Mouse (Mus musculus): ENCODE results near the gene Fibcd1. TPM values are rescaled to one million over a fixed set of nuclear protein-coding genes. Genes with fewer than 3 reads are reported as not detected.

Fibcd1 gene
- polyA plus RNA-seq, 1 experiment from 2014 or later, result 7.1 TPM

GRCm38 (mm10) chr2:31864891-31865290 is 19.1 kb upstream of the Fibcd1 start:
- WGBS, result 92% methylated on average over 9 of the region's 9 CpGs
- Histone ChIP-seq H3K4me3 (ENCODE audit: low read length) (no peak overlapping the region), H3K4me1 (ENCODE audit: control insufficient read depth, insufficient read depth, low read depth, low read length) (no peaks in the 10 kb centered on the region), H3K27ac (ENCODE audit: low read depth, low read length) (no peak overlapping the region), H3K9ac (ENCODE audit: low read depth, low read length) (no peak overlapping the region), H3K9me3 (ENCODE audit: control insufficient read depth, low read length) (no peaks in the 10 kb centered on the region), H3K36me3 (ENCODE audit: control insufficient read depth, insufficient read depth, low read length) (no peaks in the 10 kb centered on the region), H3K27me3 (replicated peaks; ENCODE audit: control insufficient read depth, insufficient read depth, low read length) (no peaks in the 10 kb centered on the region), H3K4me2 (ENCODE audit: low read length) (no peak overlapping the region)
- no peak for ATAC-seq

- ATAC-seq, result no peak
- Histone ChIP-seq H3K4me1 (ENCODE audit: control insufficient read depth, insufficient read depth, low read depth, low read length) (peaks cover 9% of the 10 kb centered on the region; the same call in 1 of the 2 replicates), H3K4me3 (ENCODE audit: low read length) (no peak overlapping the region), H3K27ac (ENCODE audit: low read depth, low read length) (no peak overlapping the region), H3K4me2 (ENCODE audit: low read length) (no peak overlapping the region), H3K27me3 (replicated peaks; ENCODE audit: control insufficient read depth, insufficient read depth, low read length) (no peaks in the 10 kb centered on the region), H3K9me3 (ENCODE audit: control insufficient read depth, low read length) (no peaks in the 10 kb centered on the region), H3K9ac (ENCODE audit: low read depth, low read length) (no peak overlapping the region), H3K36me3 (ENCODE audit: control insufficient read depth, insufficient read depth, low read length) (no peaks in the 10 kb centered on the region)
- 76% methylated on average over 1 of the region's 1 CpGs for WGBS
Measured at GRCm38 (mm10) chr2:31863766-31864165, 18.0 kb upstream of the Fibcd1 start.

- Histone ChIP-seq H3K36me3 (ENCODE audit: control insufficient read depth, insufficient read depth, low read length) (no peaks in the 10 kb centered on the region), H3K4me3 (ENCODE audit: low read length) (no peak overlapping the region), H3K4me1 (ENCODE audit: control insufficient read depth, insufficient read depth, low read depth, low read length) (peaks cover 14% of the 10 kb centered on the region; the same call in 1 of the 2 replicates), H3K27ac (ENCODE audit: low read depth, low read length) (no peak overlapping the region), H3K27me3 (replicated peaks; ENCODE audit: control insufficient read depth, insufficient read depth, low read length) (no peaks in the 10 kb centered on the region), H3K9ac (ENCODE audit: low read depth, low read length) (no peak overlapping the region), H3K4me2 (ENCODE audit: low read length) (no peak overlapping the region), H3K9me3 (ENCODE audit: control insufficient read depth, low read length) (no peaks in the 10 kb centered on the region)
- no peak for ATAC-seq
- WGBS, result 80% methylated on average over 1 of the region's 1 CpGs
Measured at GRCm38 (mm10) chr2:31862919-31863318, 17.1 kb upstream of the Fibcd1 start.

GRCm38 (mm10) chr2:31858500-31858899 is 12.7 kb upstream of the Fibcd1 start:
- Histone ChIP-seq H3K27me3 (replicated peaks; ENCODE audit: control insufficient read depth, insufficient read depth, low read length) (no peaks in the 10 kb centered on the region), H3K4me2 (ENCODE audit: low read length) (no peak overlapping the region), H3K9me3 (ENCODE audit: control insufficient read depth, low read length) (no peaks in the 10 kb centered on the region), H3K4me1 (ENCODE audit: control insufficient read depth, insufficient read depth, low read depth, low read length) (peaks cover 17% of the 10 kb centered on the region; the same call in 1 of the 2 replicates), H3K36me3 (ENCODE audit: control insufficient read depth, insufficient read depth, low read length) (no peaks in the 10 kb centered on the region), H3K4me3 (ENCODE audit: low read length) (no peak overlapping the region), H3K27ac (ENCODE audit: low read depth, low read length) (no peak overlapping the region), H3K9ac (ENCODE audit: low read depth, low read length) (no peak overlapping the region)
- ATAC-seq, result no peak
- 20% methylated on average over 12 of the region's 12 CpGs for WGBS

- no peak overlapping the region for H3K4me3 ChIP-seq (ENCODE audit: low read length)
- H3K4me1 ChIP-seq (ENCODE audit: control insufficient read depth, insufficient read depth, low read depth, low read length), result peaks cover 17% of the 10 kb centered on the region; the same call in 1 of the 2 replicates
- no peak overlapping the region for H3K27ac ChIP-seq (ENCODE audit: low read depth, low read length)
- H3K4me2 ChIP-seq (ENCODE audit: low read length), result no peak overlapping the region
- WGBS, result 45% methylated on average over 6 of the region's 6 CpGs
- H3K27me3 ChIP-seq (replicated peaks; ENCODE audit: control insufficient read depth, insufficient read depth, low read length), result no peaks in the 10 kb centered on the region
- H3K36me3 ChIP-seq (ENCODE audit: control insufficient read depth, insufficient read depth, low read length), result no peaks in the 10 kb centered on the region
- H3K9me3 ChIP-seq (ENCODE audit: control insufficient read depth, low read length), result no peaks in the 10 kb centered on the region
- H3K9ac ChIP-seq (ENCODE audit: low read depth, low read length), result no peak overlapping the region
- no peak for ATAC-seq
Measured at GRCm38 (mm10) chr2:31857180-31857579, 11.4 kb upstream of the Fibcd1 start.

- Histone ChIP-seq H3K27me3 (replicated peaks; ENCODE audit: control insufficient read depth, insufficient read depth, low read length) (no peaks in the 10 kb centered on the region), H3K9me3 (ENCODE audit: control insufficient read depth, low read length) (no peaks in the 10 kb centered on the region), H3K4me2 (ENCODE audit: low read length) (no peak overlapping the region), H3K4me3 (ENCODE audit: low read length) (no peak overlapping the region), H3K9ac (ENCODE audit: low read depth, low read length) (no peak overlapping the region), H3K36me3 (ENCODE audit: control insufficient read depth, insufficient read depth, low read length) (no peaks in the 10 kb centered on the region), H3K27ac (ENCODE audit: low read depth, low read length) (no peak overlapping the region), H3K4me1 (ENCODE audit: control insufficient read depth, insufficient read depth, low read depth, low read length) (peaks cover 17% of the 10 kb centered on the region; the same call in 1 of the 2 replicates)
- WGBS, result 64% methylated on average over 8 of the region's 8 CpGs
- ATAC-seq, result no peak
Measured at GRCm38 (mm10) chr2:31855991-31856390, 10.2 kb upstream of the Fibcd1 start.

- Histone ChIP-seq H3K27ac (ENCODE audit: low read depth, low read length) (no peak overlapping the region), H3K4me3 (ENCODE audit: low read length) (no peak overlapping the region), H3K9ac (ENCODE audit: low read depth, low read length) (no peak overlapping the region), H3K27me3 (replicated peaks; ENCODE audit: control insufficient read depth, insufficient read depth, low read length) (peaks cover 19% of the 10 kb centered on the region), H3K36me3 (ENCODE audit: control insufficient read depth, insufficient read depth, low read length) (no peaks in the 10 kb centered on the region), H3K4me1 (ENCODE audit: control insufficient read depth, insufficient read depth, low read depth, low read length) (peaks cover 22% of the 10 kb centered on the region), H3K9me3 (ENCODE audit: control insufficient read depth, low read length) (no peaks in the 10 kb centered on the region), H3K4me2 (ENCODE audit: low read length) (no peak overlapping the region)
- WGBS, result 21% methylated on average over 12 of the region's 12 CpGs
- no peak for ATAC-seq
Measured at GRCm38 (mm10) chr2:31850141-31850540, 4.3 kb upstream of the Fibcd1 start.

GRCm38 (mm10) chr2:31847908-31848307 is 2.1 kb upstream of the Fibcd1 start:
- no peak overlapping the region for H3K27ac ChIP-seq (ENCODE audit: low read depth, low read length)
- no peaks in the 10 kb centered on the region for H3K9me3 ChIP-seq (ENCODE audit: control insufficient read depth, low read length)
- ATAC-seq, result peak; percentile 15; the same call in 1 of the 2 replicates
- H3K36me3 ChIP-seq (ENCODE audit: control insufficient read depth, insufficient read depth, low read length), result no peaks in the 10 kb centered on the region
- peaks cover 24% of the 10 kb centered on the region for H3K4me1 ChIP-seq (ENCODE audit: control insufficient read depth, insufficient read depth, low read depth, low read length)
- 9% methylated on average over 6 of the region's 6 CpGs for WGBS
- peaks cover 27% of the 10 kb centered on the region for H3K27me3 ChIP-seq (replicated peaks; ENCODE audit: control insufficient read depth, insufficient read depth, low read length)
- no peak overlapping the region for H3K9ac ChIP-seq (ENCODE audit: low read depth, low read length)
- no peak overlapping the region for H3K4me2 ChIP-seq (ENCODE audit: low read length)
- H3K4me3 ChIP-seq (ENCODE audit: low read length), result no peak overlapping the region

- Histone ChIP-seq H3K4me3 (ENCODE audit: low read length) (peak overlapping the region; percentile 64), H3K27me3 (replicated peaks; ENCODE audit: control insufficient read depth, insufficient read depth, low read length) (peaks cover 27% of the 10 kb centered on the region), H3K9ac (ENCODE audit: low read depth, low read length) (peak overlapping the region; percentile 74), H3K9me3 (ENCODE audit: control insufficient read depth, low read length) (no peaks in the 10 kb centered on the region), H3K4me1 (ENCODE audit: control insufficient read depth, insufficient read depth, low read depth, low read length) (peaks cover 24% of the 10 kb centered on the region), H3K27ac (ENCODE audit: low read depth, low read length) (no peak overlapping the region), H3K4me2 (ENCODE audit: low read length) (peak overlapping the region; percentile 99), H3K36me3 (ENCODE audit: control insufficient read depth, insufficient read depth, low read length) (no peaks in the 10 kb centered on the region)
- 3% methylated on average over 35 of the region's 35 CpGs for WGBS
- ATAC-seq, result 0 out of 2 replicates have a peak, but pooled peaks have one; percentile 8
Measured at GRCm38 (mm10) chr2:31846692-31847660, 1.2 kb upstream of the Fibcd1 start.

Measured in hindbrain, embryonic 16.5 days (tissue).